Mouse (Mus musculus) spleen, postnatal 36 days (tissue): ENCODE data around the gene Pmepa1.
A peak's percentile ranks its signal among the peaks of the same experiment; 100 is the strongest.

Experiments
- DNase-seq, 2 experiments: peaks; one replicate each; pipeline ENCODE4 v3.0.0; 2022; ENCODE audit warnings: low spot score in 2 of 2, mixed read lengths in 1 of 2

Gene Pmepa1

DNA sequence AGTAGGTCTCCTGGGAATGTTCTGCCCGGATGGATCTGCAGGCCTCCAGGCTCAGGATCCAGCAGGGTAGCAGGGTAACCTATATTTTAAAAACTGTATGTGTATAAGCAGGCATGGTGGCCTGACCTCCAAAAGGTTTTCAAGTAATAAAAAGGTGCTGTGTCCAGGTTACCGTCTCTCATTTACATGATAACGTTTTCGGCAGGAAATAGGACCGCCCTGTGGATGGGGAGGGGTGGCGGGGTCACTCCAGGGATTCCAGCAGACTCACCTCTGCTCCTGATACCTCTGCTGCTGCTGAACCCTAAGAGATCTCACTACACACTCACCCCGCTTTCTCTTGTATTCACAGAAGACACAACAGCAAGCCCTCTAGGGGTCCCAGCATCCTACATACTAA is 50.4 kb downstream of the Pmepa1 start:
- DNase-seq = no peak

GRCm38 (mm10) chr2:173224832-173225231 is 51.5 kb downstream of the Pmepa1 start:
- DNase-seq = no peak

DNA sequence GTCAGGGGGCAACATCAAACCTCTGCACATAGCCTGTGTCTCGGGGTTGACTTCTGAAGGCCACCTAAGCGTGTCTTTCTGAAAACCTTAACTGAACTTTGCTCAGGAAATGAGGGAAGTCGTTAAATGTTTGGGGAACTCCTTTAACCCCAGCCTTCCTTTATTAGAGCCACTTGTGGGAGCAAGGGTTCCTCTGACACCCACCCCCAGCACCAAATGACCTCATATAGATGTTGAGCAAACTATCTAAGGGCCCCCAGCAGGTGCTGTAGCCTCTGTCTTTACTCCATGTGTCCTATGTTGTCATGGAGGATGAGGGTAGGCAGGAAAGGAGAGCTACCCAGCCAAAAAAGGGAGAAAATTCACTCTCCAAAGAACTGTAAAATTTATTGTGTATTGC is 52.2 kb downstream of the Pmepa1 start:
- DNase-seq = no peak

DNA sequence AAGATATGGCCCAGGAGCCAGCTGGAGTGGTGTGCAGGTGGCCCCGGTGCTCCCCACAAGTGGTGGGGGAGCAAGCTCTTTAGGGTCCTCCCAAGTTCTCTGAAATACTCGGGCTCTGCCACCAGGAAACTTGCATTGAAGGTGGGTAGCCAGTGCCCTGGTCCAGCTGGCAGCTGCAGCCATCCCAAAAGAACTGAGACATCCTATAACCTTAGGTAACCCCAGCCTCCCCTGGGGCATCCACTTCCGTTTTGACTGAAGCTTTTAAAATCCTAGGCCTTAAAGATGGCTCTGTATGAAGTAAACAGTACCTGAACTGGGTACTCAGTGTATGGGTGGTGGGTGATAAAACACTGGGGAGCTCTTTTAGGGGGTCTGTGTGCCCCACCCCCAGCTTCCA is 52.8 kb downstream of the Pmepa1 start:
- no peak for DNase-seq

GRCm38 (mm10) chr2:173220754-173221153 is 55.6 kb downstream of the Pmepa1 start:
- DNase-seq = no peak

- no peak for DNase-seq
Observed at GRCm38 (mm10) chr2:173219256-173219954, 56.9 kb downstream of the Pmepa1 start.

- peak; percentile 71 to 79 for DNase-seq
Observed at GRCm38 (mm10) chr2:173218416-173219141, 57.8 kb downstream of the Pmepa1 start, which contains the start of gene Zbp1. Gene Zbp1 (minus strand): TSS chr2:173218923.

DNA sequence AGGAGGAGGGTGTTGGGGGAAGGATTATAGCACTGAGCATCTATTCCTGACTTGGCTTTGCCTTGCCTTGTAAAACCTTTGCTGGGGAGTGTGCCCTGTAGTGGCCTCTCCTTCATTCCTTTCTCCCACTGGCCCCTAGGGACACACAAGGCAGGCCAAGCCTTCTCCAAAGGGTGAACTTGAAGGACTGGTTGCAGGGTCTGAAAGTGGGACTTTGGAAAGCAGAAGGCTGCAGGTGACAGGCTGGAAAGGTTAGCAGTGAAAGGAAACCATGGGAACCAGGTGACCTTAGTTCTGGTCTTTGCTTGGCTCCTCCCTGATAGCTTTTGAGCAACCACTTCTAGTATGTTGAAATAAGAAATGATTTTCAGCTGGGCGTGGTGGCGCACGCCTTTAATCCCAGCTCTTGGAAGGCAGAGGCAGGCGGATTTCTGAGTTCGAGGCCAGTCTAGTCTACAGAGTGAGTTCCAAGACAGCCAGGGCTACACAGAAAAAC is 58.5 kb downstream of the Pmepa1 start:
- no peak for DNase-seq

GRCm38 (mm10) chr2:173217246-173217645 is 59.1 kb downstream of the Pmepa1 start:
- no peak for DNase-seq

DNA sequence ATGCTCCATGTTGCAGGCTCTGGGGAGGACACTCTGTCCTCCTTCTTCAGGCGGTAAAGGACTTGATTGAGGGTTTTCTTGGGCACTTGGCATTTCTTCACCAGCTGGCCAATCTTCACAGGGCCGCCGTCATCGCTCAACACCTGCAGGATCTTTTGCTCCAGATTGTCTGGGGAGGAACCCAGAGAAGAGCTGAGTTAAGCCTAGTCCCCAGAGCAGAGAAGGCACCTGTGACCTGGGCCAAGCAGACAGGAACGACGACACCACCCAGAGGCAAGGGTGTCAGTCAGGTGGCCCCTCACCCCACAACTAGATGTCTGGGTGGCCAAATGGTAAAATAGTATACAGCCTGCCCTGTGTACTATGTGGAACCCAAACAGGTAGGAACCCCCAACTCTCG is 59.5 kb downstream of the Pmepa1 start:
- no peak for DNase-seq

GRCm38 (mm10) chr2:173212227-173212626 is 64.1 kb downstream of the Pmepa1 start:
- DNase-seq = no peak

DNA sequence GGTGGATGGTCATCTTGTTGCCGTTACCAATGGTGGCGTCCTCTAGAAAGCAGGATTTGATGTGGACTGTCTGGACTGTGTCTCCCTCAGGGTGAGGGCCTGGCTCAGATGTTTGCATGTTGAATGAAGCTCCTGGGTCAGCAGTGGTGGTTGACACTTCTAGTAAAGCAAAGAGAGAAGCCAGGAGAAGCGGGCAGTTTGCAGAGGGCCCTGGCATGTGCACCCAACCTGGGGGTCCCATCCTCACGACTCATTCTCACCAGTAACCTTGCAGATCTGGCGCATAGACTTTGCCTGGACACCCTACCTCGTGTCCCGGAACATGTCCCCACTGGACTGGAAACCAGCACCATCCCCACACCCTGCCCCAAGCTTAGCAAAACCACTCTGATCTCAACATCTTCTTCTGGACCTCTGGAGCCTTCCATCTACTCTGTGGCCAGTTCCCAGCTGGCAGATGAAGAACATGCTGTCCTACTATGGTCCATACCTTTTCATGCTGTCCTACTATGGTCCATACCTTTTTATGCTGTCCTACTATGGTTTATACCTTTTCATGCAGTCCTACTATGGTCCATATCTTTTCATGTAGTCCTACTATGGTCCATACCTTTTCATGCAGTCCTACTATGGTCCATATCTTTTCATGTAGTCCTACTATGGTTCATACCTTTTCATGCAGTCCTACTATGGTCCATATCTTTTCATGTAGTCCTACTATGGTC is 67.1 kb downstream of the Pmepa1 start:
- no peak for DNase-seq

- no peak for DNase-seq
Observed at GRCm38 (mm10) chr2:173207051-173207450, 69.3 kb downstream of the Pmepa1 start.

DNA sequence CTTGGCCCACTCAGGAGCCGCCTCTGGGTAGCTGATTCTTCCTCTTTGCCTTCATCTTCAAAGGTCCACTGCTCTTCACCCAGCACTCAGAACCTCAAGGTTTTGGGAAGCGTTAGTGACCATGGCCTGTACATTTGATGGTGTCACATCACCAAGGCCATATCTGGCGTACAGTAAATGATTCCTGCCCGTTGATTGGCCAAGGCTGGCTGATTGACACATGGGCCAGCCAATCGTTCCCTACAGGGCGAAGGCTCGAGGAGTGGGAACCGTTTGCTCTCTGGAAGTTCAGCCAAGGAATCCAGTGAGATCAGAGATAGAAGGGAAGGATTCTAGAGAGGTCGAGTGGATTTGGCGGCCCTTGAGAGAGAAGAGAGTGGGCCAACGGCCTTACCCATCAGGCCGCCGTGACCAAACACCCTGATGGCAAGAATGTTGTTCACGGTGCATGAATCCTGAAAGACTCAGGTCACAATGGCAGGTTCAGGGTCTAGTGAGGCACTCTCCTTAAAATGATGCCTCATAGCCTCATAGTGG is 70.7 kb downstream of the Pmepa1 start:
- DNase-seq = no peak

GRCm38 (mm10) chr2:173204671-173205070 is 71.7 kb downstream of the Pmepa1 start:
- DNase-seq = no peak

DNA sequence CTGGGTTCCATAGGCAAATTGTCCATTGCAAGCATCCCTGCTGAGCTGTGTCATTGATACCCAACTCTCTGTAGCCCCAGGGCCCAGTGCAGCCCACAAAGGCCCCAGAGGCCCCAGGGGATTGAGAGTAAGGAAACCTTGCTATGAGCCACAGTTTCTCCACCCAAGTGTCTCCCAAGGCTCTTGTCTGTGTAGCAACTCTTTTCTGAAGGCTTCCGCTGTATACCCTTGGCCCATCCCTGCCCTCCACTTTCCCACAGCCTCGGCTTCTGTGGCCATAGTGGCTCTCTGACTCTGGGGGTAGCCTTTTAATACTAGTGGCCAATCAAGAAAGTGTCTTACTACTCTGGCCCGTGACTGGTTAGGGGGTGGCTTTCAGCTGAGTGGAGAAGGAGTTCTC is 72.6 kb downstream of the Pmepa1 start:
- DNase-seq = no peak

GRCm38 (mm10) chr2:173202924-173203689 is 73.2 kb downstream of the Pmepa1 start:
- DNase-seq = no peak

DNA sequence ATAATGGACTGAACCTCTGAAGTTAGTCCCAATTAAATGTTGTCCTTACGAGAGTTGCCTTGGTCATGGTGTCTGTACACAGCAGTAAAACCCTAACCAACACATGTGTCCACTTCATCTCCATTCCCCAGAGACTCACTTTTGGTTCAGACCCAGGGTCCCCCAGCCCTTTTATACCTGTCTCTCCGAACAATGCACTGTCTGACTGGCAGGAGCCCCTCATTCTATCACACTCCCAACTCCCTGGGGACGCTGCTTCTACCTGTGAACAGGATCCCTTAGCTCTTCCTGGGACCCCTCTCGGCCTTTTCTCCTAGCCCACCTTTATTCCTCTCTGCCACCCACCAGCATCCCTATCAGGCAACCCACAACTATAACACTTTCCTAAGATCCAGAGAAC is 81.5 kb downstream of the Pmepa1 start:
- no peak for DNase-seq

- DNase-seq = no peak
Observed at GRCm38 (mm10) chr2:173187182-173187855, 89.0 kb downstream of the Pmepa1 start.

GRCm38 (mm10) chr2:173186047-173186943 is 90.0 kb downstream of the Pmepa1 start:
- peak; percentile 60 to 67 for DNase-seq
